Mouse (Mus musculus): ENCODE results near the gene Pde12. TPM values are rescaled to one million over a fixed set of nuclear protein-coding genes. Genes with fewer than 3 reads are reported as not detected.
"Not testable (repeated sequence)": the region's sequence is repeated elsewhere in the genome, so short reads cannot be mapped to it uniquely, and the experiment has no call there.

The Pde12 gene
- 8.1 and 8.3 TPM in 2 replicates for polyA plus RNA-seq (2015; fragmentation: Nextera tagmentation; extraction: Ambion mirVana)

- Histone ChIP-seq H3K9me3 (replicated peaks; ENCODE audit: control insufficient read depth, low read length) (no peaks in the 10 kb centered on the region), H3K4me2 (ENCODE audit: low read depth, low read length) (peak within 1 kb of the TSS; percentile 80), H3K36me3 (ENCODE audit: control insufficient read depth, insufficient read depth) (peaks cover 9% of the 10 kb centered on the region), H3K4me3 (ENCODE audit: low read length) (peak within 1 kb of the TSS; percentile 85), H3K9ac (ENCODE audit: low read length) (peak within 1 kb of the TSS; percentile 91), H3K27ac (ENCODE audit: low read length) (peak within 1 kb of the TSS; percentile 92), H3K4me1 (ENCODE audit: control insufficient read depth, insufficient read depth, low read length) (peaks cover 17% of the 10 kb centered on the region), H3K27me3 (ENCODE audit: control insufficient read depth, insufficient read depth, low read length) (no peaks in the 10 kb centered on the region)
- WGBS: under 1% methylated on average over 70 of the region's 70 CpGs
- peak; percentile 86 for ATAC-seq (replicated peaks; ENCODE audit: extremely low read depth, insufficient read depth, low FRiP score)
Observed at GRCm38 (mm10) chr14:26669292-26670073, at the start of gene Pde12. Pde12 (minus strand) TSS chr14:26669883.

- not testable (repeated sequence) for H3K4me1 ChIP-seq (ENCODE audit: control insufficient read depth, insufficient read depth, low read length); ATAC-seq (replicated peaks; ENCODE audit: extremely low read depth, insufficient read depth, low FRiP score); H3K27me3 ChIP-seq (ENCODE audit: control insufficient read depth, insufficient read depth, low read length); H3K9ac ChIP-seq (ENCODE audit: low read length); H3K36me3 ChIP-seq (ENCODE audit: control insufficient read depth, insufficient read depth); H3K4me3 ChIP-seq (ENCODE audit: low read length); H3K9me3 ChIP-seq (replicated peaks; ENCODE audit: control insufficient read depth, low read length); H3K4me2 ChIP-seq (ENCODE audit: low read depth, low read length); H3K27ac ChIP-seq (ENCODE audit: low read length)
- 83% methylated on average over 5 of the region's 5 CpGs for WGBS
Observed at GRCm38 (mm10) chr14:26705246-26705645, 35.6 kb upstream of the Pde12 start.

- ATAC-seq (replicated peaks; ENCODE audit: extremely low read depth, insufficient read depth, low FRiP score): no peak
- H3K4me2 ChIP-seq (ENCODE audit: low read depth, low read length): no peak overlapping the region
- no peaks in the 10 kb centered on the region for H3K9me3 ChIP-seq (replicated peaks; ENCODE audit: control insufficient read depth, low read length)
- H3K9ac ChIP-seq (ENCODE audit: low read length): no peak overlapping the region
- H3K4me3 ChIP-seq (ENCODE audit: low read length): no peak overlapping the region
- no peaks in the 10 kb centered on the region for H3K4me1 ChIP-seq (ENCODE audit: control insufficient read depth, insufficient read depth, low read length)
- H3K27ac ChIP-seq (ENCODE audit: low read length): no peak overlapping the region
- H3K36me3 ChIP-seq (ENCODE audit: control insufficient read depth, insufficient read depth): no peaks in the 10 kb centered on the region
- H3K27me3 ChIP-seq (ENCODE audit: control insufficient read depth, insufficient read depth, low read length): no peaks in the 10 kb centered on the region
Observed at GRCm38 (mm10) chr14:26697912-26698311, 28.2 kb upstream of the Pde12 start.

GRCm38 (mm10) chr14:26692974-26693373, 23.3 kb upstream of the Pde12 start, which contains the start of gene Dnah12:
Dnah12 (plus strand) TSS chr14:26693274.
- H3K4me2 ChIP-seq (ENCODE audit: low read depth, low read length): no peak within 1 kb of the TSS
- 85% methylated on average over 3 of the region's 3 CpGs for WGBS
- no peaks in the 10 kb centered on the region for H3K9me3 ChIP-seq (replicated peaks; ENCODE audit: control insufficient read depth, low read length)
- no peaks in the 10 kb centered on the region for H3K36me3 ChIP-seq (ENCODE audit: control insufficient read depth, insufficient read depth)
- H3K9ac ChIP-seq (ENCODE audit: low read length): no peak within 1 kb of the TSS
- peaks cover 3% of the 10 kb centered on the region; the same call in 1 of the 2 replicates for H3K4me1 ChIP-seq (ENCODE audit: control insufficient read depth, insufficient read depth, low read length)
- no peaks in the 10 kb centered on the region for H3K27me3 ChIP-seq (ENCODE audit: control insufficient read depth, insufficient read depth, low read length)
- H3K4me3 ChIP-seq (ENCODE audit: low read length): no peak within 1 kb of the TSS
- ATAC-seq (replicated peaks; ENCODE audit: extremely low read depth, insufficient read depth, low FRiP score): no peak
- H3K27ac ChIP-seq (ENCODE audit: low read length): no peak within 1 kb of the TSS

GRCm38 (mm10) chr14:26691363-26691762, 21.7 kb upstream of the Pde12 start:
- Histone ChIP-seq H3K9ac (ENCODE audit: low read length) (no peak overlapping the region), H3K4me2 (ENCODE audit: low read depth, low read length) (no peak overlapping the region), H3K9me3 (replicated peaks; ENCODE audit: control insufficient read depth, low read length) (no peaks in the 10 kb centered on the region), H3K4me1 (ENCODE audit: control insufficient read depth, insufficient read depth, low read length) (peaks cover 3% of the 10 kb centered on the region; the same call in 1 of the 2 replicates), H3K4me3 (ENCODE audit: low read length) (no peak overlapping the region), H3K27me3 (ENCODE audit: control insufficient read depth, insufficient read depth, low read length) (no peaks in the 10 kb centered on the region), H3K36me3 (ENCODE audit: control insufficient read depth, insufficient read depth) (no peaks in the 10 kb centered on the region), H3K27ac (ENCODE audit: low read length) (peak overlapping the region; percentile 73)
- no peak for ATAC-seq (replicated peaks; ENCODE audit: extremely low read depth, insufficient read depth, low FRiP score)
- 48% methylated on average over 2 of the region's 2 CpGs for WGBS

- Histone ChIP-seq H3K4me2 (ENCODE audit: low read depth, low read length) (peak overlapping the region; percentile 1), H3K36me3 (ENCODE audit: control insufficient read depth, insufficient read depth) (no peaks in the 10 kb centered on the region), H3K4me3 (ENCODE audit: low read length) (no peak overlapping the region), H3K9ac (ENCODE audit: low read length) (no peak overlapping the region), H3K4me1 (ENCODE audit: control insufficient read depth, insufficient read depth, low read length) (peaks cover 3% of the 10 kb centered on the region; the same call in 1 of the 2 replicates), H3K27ac (ENCODE audit: low read length) (peak overlapping the region; percentile 83), H3K27me3 (ENCODE audit: control insufficient read depth, insufficient read depth, low read length) (no peaks in the 10 kb centered on the region), H3K9me3 (replicated peaks; ENCODE audit: control insufficient read depth, low read length) (no peaks in the 10 kb centered on the region)
- 20% methylated on average over 2 of the region's 2 CpGs for WGBS
- ATAC-seq (replicated peaks; ENCODE audit: extremely low read depth, insufficient read depth, low FRiP score): peak; percentile 90
Observed at GRCm38 (mm10) chr14:26690727-26691126, 21.0 kb upstream of the Pde12 start.

GRCm38 (mm10) chr14:26675791-26676190, 6.1 kb upstream of the Pde12 start:
- H3K4me3 ChIP-seq (ENCODE audit: low read length): no peak overlapping the region
- no peaks in the 10 kb centered on the region for H3K9me3 ChIP-seq (replicated peaks; ENCODE audit: control insufficient read depth, low read length)
- no peaks in the 10 kb centered on the region for H3K4me1 ChIP-seq (ENCODE audit: control insufficient read depth, insufficient read depth, low read length)
- no peak overlapping the region for H3K27ac ChIP-seq (ENCODE audit: low read length)
- no peaks in the 10 kb centered on the region for H3K36me3 ChIP-seq (ENCODE audit: control insufficient read depth, insufficient read depth)
- H3K9ac ChIP-seq (ENCODE audit: low read length): no peak overlapping the region
- H3K27me3 ChIP-seq (ENCODE audit: control insufficient read depth, insufficient read depth, low read length): no peaks in the 10 kb centered on the region
- H3K4me2 ChIP-seq (ENCODE audit: low read depth, low read length): peak overlapping the region; percentile 41; the same call in 1 of the 2 replicates
- 77% methylated on average over 5 of the region's 5 CpGs for WGBS
- no peak for ATAC-seq (replicated peaks; ENCODE audit: extremely low read depth, insufficient read depth, low FRiP score)

GRCm38 (mm10) chr14:26675371-26675770, 5.7 kb upstream of the Pde12 start:
- H3K9me3 ChIP-seq (replicated peaks; ENCODE audit: control insufficient read depth, low read length): no peaks in the 10 kb centered on the region
- 16% methylated on average over 12 of the region's 12 CpGs for WGBS
- peak overlapping the region; percentile 41; the same call in 1 of the 2 replicates for H3K4me2 ChIP-seq (ENCODE audit: low read depth, low read length)
- no peaks in the 10 kb centered on the region for H3K36me3 ChIP-seq (ENCODE audit: control insufficient read depth, insufficient read depth)
- H3K27me3 ChIP-seq (ENCODE audit: control insufficient read depth, insufficient read depth, low read length): no peaks in the 10 kb centered on the region
- H3K27ac ChIP-seq (ENCODE audit: low read length): no peak overlapping the region
- no peak for ATAC-seq (replicated peaks; ENCODE audit: extremely low read depth, insufficient read depth, low FRiP score)
- no peak overlapping the region for H3K9ac ChIP-seq (ENCODE audit: low read length)
- no peak overlapping the region for H3K4me3 ChIP-seq (ENCODE audit: low read length)
- H3K4me1 ChIP-seq (ENCODE audit: control insufficient read depth, insufficient read depth, low read length): peaks cover 4% of the 10 kb centered on the region

GRCm38 (mm10) chr14:26674476-26675169, 4.9 kb upstream of the Pde12 start:
- WGBS: 78% methylated on average over 2 of the region's 2 CpGs
- H3K27me3 ChIP-seq (ENCODE audit: control insufficient read depth, insufficient read depth, low read length); H3K4me3 ChIP-seq (ENCODE audit: low read length); H3K27ac ChIP-seq (ENCODE audit: low read length); H3K36me3 ChIP-seq (ENCODE audit: control insufficient read depth, insufficient read depth); H3K9ac ChIP-seq (ENCODE audit: low read length); ATAC-seq (replicated peaks; ENCODE audit: extremely low read depth, insufficient read depth, low FRiP score); H3K4me1 ChIP-seq (ENCODE audit: control insufficient read depth, insufficient read depth, low read length); H3K9me3 ChIP-seq (replicated peaks; ENCODE audit: control insufficient read depth, low read length); H3K4me2 ChIP-seq (ENCODE audit: low read depth, low read length): not testable (repeated sequence)

Measured in heart, embryonic 16.5 days (tissue).